ENCODE assay signal across 10 mouse cellular contexts in the genomic region with DNA sequence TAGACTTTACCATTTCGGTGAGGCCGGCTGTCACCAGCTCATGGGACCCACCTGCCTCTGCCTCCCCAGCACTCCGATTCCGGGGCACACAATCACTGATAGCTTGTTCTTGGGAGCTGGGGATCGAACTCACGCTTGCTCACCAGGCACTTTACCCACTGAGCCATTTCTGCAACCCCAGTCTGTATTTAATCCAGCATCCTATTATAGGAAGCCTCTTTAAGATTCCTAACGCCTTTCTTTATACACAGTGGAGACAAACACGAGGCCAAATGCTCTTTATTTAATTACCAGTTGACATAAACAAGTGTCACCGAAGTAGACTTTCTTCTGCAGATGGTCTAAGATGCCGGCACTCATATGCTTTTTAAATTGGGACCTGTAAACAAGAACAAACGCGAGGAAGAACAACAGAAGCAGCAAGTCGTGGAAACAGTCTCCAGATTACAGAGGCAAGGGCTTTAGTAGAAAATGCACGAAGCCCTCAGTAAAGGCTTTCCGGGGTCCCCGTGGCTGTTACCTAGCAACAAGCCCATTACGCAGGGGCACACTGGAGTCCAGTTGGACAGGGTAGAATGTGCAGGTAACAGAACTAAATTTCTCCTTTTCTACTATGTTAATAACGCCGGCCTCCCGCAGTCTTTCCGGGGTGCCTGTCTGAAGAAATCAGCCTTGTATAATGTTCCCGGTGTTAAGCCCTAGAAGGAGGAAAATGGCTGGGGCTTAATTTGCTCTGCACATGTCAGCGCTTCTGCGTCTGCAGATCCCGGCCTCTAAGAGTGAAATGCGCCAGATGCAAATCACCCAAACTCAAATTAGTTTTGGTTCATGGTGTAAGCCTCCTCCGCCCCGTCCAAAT.
DNase-seq lines count a peak whose midpoint lies in the region; ATAC-seq and TF ChIP-seq lines count a peak whose summit lies in the region.
"Had no signal": no experiment of that assay in that cellular context is flagged by ENCODE, and none has a peak within 500 bp of the region (broad histone marks: within the 10 kb centered on the region; RNA-seq: fewer than 3 reads in every experiment).

No protein-coding gene starts in this region.

- no peaks in the 10 kb centered on the region for H3K9me3 ChIP-seq in midbrain, embryonic 11.5 days (ENCODE audit: control insufficient read depth, low read length)

- no peak for TF ChIP-seq POLR2A in testis, adult 2 months (IDR thresholded peaks at IDR 0.05; ENCODE audit: control insufficient read depth, low read depth, low read length)

- peak overlapping the region; percentile 15; the same call in 1 of the 2 replicates for H3K4me3 ChIP-seq in testis, adult 2 months (ENCODE audit: control insufficient read depth, low read depth, low read length)
- peak overlapping the region; percentile 12; the same call in 1 of the 2 replicates for H3K4me3 ChIP-seq in midbrain, embryonic 11.5 days (ENCODE audit: low read depth, low read length)
- H3K4me3 ChIP-seq: erythroblast, embryonic 14.5 days had no signal

- intact Hi-C loops in gastrocnemius, postnatal 36 days (cut with DNase I), result no loop called here

- WGBS in midbrain, embryonic 11.5 days, result 42% methylated on average over 28 of the region's 28 CpGs

- H3K4me2 ChIP-seq in midbrain, embryonic 11.5 days, result peak overlapping the region; percentile 40; the same call in 1 of the 2 replicates
- H3K4me2 ChIP-seq: liver, embryonic 11.5 days had no signal

- no peak for DNase-seq in testis, postnatal 10 days (ENCODE audit: low spot score)
- peak; percentile 9 to 15 for DNase-seq in frontal cortex, postnatal 14 days (ENCODE audit: low spot score in 2 of 2)
- DNase-seq in midbrain, embryonic 11.5 days (ENCODE audit: low spot score, missing footprints), result peak; percentile 91
- DNase-seq in gastrocnemius, postnatal 36 days, result no peak
- no peak for DNase-seq in liver
- no peak for DNase-seq in cerebellum, adult 9-10 months
- DNase-seq: heart, adult 11 months had no signal

- H3K27ac ChIP-seq in testis, adult 2 months (ENCODE audit: control insufficient read depth, insufficient read depth, low read depth, low read length), result no peak overlapping the region
- H3K27ac ChIP-seq in midbrain, embryonic 11.5 days (ENCODE audit: low read depth, low read length), result no peak overlapping the region

- no peaks in the 10 kb centered on the region for H3K36me3 ChIP-seq in testis, adult 2 months (ENCODE audit: control insufficient read depth, insufficient read depth, low read length)
- H3K36me3 ChIP-seq in midbrain, embryonic 11.5 days (ENCODE audit: control insufficient read depth, insufficient read depth, low read length), result no peaks in the 10 kb centered on the region

- ATAC-seq in midbrain, embryonic 11.5 days (ENCODE audit: low FRiP score), result peak; percentile 76

- no peak overlapping the region; the same call in 1 of the 2 replicates for H3K9ac ChIP-seq in midbrain, embryonic 11.5 days (ENCODE audit: low read length)

- no peaks in the 10 kb centered on the region for H3K27me3 ChIP-seq in testis, adult 2 months (ENCODE audit: control insufficient read depth, insufficient read depth, low read length)
- H3K27me3 ChIP-seq in midbrain, embryonic 11.5 days (ENCODE audit: control insufficient read depth, insufficient read depth, low read length), result no peaks in the 10 kb centered on the region

- TF ChIP-seq CTCF in testis, adult 2 months (IDR thresholded peaks at IDR 0.05; ENCODE audit: control insufficient read depth, insufficient read depth, insufficient replicate concordance, low read depth, low read length), result no peak

- peaks cover 6% of the 10 kb centered on the region for H3K4me1 ChIP-seq in testis, adult 2 months (ENCODE audit: control insufficient read depth, insufficient read depth, low read length)
- peaks cover 4% of the 10 kb centered on the region; the same call in 1 of the 2 replicates for H3K4me1 ChIP-seq in midbrain, embryonic 11.5 days (ENCODE audit: control insufficient read depth, insufficient read depth, low read length)

Comparison
In these comparisons a context has a peak if more than half of its experiments do, and no peak if none do; other contexts are left out.
1. DNase-seq: peak in frontal cortex, postnatal 14 days (2 of 2) and midbrain, embryonic 11.5 days (single experiment); none in testis, postnatal 10 days (single experiment), gastrocnemius, postnatal 36 days (0 of 2), liver (single experiment) and cerebellum, adult 9-10 months (single experiment).